Mouse (Mus musculus) inflammation-experienced regulatory T-cells (primary cell): ENCODE data around the gene Daam1. TPM values are rescaled to one million over a fixed set of nuclear protein-coding genes. Genes with fewer than 3 reads are reported as not detected.

Source experiments
- polyA plus RNA-seq, 2 experiments: library from polyadenylated mRNA; unstranded; fragments of 100-300 nt; shearing (Covaris generic); gene quantifications; one replicate each; pipeline ENCODE4 v1.2.1; 2017

Gene Daam1
- 1 to 10 TPM; 6.1 to 7.6 TPM for polyA plus RNA-seq

DNA sequence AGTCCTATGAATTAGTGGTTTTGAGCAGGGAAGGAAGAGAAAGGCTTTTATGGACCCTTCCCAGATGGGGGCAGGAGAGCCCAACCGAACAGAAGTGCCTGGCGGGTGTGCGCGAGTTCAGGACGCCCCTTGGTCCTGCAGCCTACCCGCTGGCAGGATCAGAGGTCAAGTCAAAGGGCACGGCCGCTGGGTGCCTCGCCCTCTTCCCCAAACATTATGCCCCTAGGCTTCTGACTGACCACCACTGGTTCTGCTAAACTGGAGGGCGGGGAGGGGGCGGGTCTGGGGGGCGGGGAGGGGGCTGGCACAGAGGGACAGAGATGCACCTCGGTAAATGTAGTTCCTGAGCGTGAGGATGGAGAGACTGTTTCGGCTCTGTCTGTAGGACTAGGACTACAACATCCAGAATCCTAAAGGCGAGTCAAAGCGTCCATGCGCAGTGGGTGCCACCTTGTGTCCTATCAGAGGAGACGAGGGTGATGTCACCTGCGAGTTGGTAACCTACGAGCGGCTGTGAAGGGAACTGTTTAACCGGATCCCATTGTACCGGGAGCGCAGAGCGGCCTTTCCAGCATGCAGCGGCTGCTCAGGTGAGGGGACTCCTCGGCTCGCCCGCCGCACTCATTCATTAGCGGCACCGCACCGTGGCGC lies at the start of gene Daam1:
Gene Daam1 (plus strand): TSS at position 472 of the 651 bp plus-strand sequence.

Other genes with a start within 250 kb of the Daam1 start
- gene Gpr135, start 240.0 kb downstream of the Daam1 start, polyA plus RNA-seq, result under 1 TPM; 0.18 to 0.59 TPM